Mouse (Mus musculus): ENCODE results near the gene Entpd6. TPM values are rescaled to one million over a fixed set of nuclear protein-coding genes. Genes with fewer than 3 reads are reported as not detected.

Entpd6 gene
- polyA plus RNA-seq, 1 experiment from 2014 or later: 16.3 TPM

DNA sequence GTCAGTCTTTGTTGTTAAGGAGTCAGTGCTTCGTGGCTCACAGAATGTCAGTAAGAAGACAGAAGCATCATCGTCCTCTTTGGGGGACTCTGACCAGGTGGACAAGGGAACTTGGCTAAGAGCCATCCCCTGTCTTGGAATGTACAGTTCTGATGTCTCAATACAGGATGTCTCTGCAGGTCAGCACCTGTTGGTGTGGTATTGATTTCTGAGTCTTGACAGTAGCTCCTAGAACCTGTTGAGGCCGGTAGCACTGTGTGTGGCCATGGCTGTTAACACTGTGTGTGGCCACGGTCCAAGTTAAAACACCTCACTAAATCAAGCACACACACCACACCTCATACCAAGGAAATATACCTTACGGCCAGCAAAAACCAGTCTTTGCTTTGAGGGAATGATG lies 51.8 kb downstream of the Entpd6 start:
- no peak overlapping the region for H3K9ac ChIP-seq (ENCODE audit: low read depth, low read length)
- WGBS: 85% methylated on average over 5 of the region's 5 CpGs
- no peak for ATAC-seq (replicated peaks; ENCODE audit: low FRiP score, low read depth)
- no peak for TF ChIP-seq CTCF (IDR thresholded peaks at IDR 0.05; ENCODE audit: low read depth)
- H3K36me3 ChIP-seq (ENCODE audit: insufficient read depth, low read length): peaks cover 30% of the 10 kb centered on the region
- no peak overlapping the region for H3K27ac ChIP-seq
- DNase-seq (ENCODE audit: low spot score): no peak
- no peaks in the 10 kb centered on the region for H3K27me3 ChIP-seq (ENCODE audit: insufficient read depth, low read length)
- H3K9me3 ChIP-seq (replicated peaks; ENCODE audit: low read length): no peaks in the 10 kb centered on the region
- H3K4me3 ChIP-seq (replicated peaks; ENCODE audit: low read depth, low read length): no peak overlapping the region
- H3K4me2 ChIP-seq (ENCODE audit: low read length): no peak overlapping the region
- H3K4me1 ChIP-seq (replicated peaks; ENCODE audit: insufficient read depth, low read length): no peaks in the 10 kb centered on the region

DNA sequence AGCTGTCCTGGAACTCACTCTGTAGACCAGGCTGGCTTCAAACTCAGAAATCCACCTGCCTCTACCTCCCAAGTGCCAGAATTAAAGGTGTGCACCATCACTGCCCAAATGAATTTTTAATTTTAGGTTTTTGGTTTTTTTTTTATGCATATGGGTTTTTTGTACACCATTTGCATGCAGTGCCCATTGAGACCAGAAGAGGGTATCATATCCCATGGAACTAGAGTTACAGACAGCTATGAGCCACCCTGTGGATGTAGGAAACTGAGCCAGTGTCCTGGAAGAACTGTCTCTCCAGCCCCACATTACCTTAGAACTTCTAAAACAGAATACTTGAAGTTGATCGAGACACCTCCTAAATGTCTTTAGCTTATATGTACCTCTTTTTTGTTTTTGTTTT lies 54.2 kb downstream of the Entpd6 start:
- Histone ChIP-seq H3K36me3 (ENCODE audit: insufficient read depth, low read length) (peaks cover 35% of the 10 kb centered on the region), H3K9me3 (replicated peaks; ENCODE audit: low read length) (no peaks in the 10 kb centered on the region), H3K27ac (no peak overlapping the region), H3K4me1 (replicated peaks; ENCODE audit: insufficient read depth, low read length) (no peaks in the 10 kb centered on the region), H3K9ac (ENCODE audit: low read depth, low read length) (no peak overlapping the region), H3K27me3 (ENCODE audit: insufficient read depth, low read length) (no peaks in the 10 kb centered on the region), H3K4me3 (replicated peaks; ENCODE audit: low read depth, low read length) (no peak overlapping the region), H3K4me2 (ENCODE audit: low read length) (no peak overlapping the region)
- ATAC-seq (replicated peaks; ENCODE audit: low FRiP score, low read depth) (no peak), DNase-seq (ENCODE audit: low spot score) (peak; percentile 48)
- TF ChIP-seq CTCF (IDR thresholded peaks at IDR 0.05; ENCODE audit: low read depth): peak; percentile 67
- 91% methylated on average over 1 of the region's 1 CpGs for WGBS

GRCm38 (mm10) chr2:150808381-150808780 lies 59.5 kb downstream of the Entpd6 start:
- no peak for ATAC-seq (replicated peaks; ENCODE audit: low FRiP score, low read depth)
- Histone ChIP-seq H3K27me3 (ENCODE audit: insufficient read depth, low read length) (no peaks in the 10 kb centered on the region), H3K27ac (no peak overlapping the region), H3K4me3 (replicated peaks; ENCODE audit: low read depth, low read length) (no peak overlapping the region), H3K4me1 (replicated peaks; ENCODE audit: insufficient read depth, low read length) (no peaks in the 10 kb centered on the region), H3K4me2 (ENCODE audit: low read length) (no peak overlapping the region), H3K9ac (ENCODE audit: low read depth, low read length) (no peak overlapping the region), H3K36me3 (ENCODE audit: insufficient read depth, low read length) (peaks cover 58% of the 10 kb centered on the region), H3K9me3 (replicated peaks; ENCODE audit: low read length) (no peaks in the 10 kb centered on the region)
- 80% methylated on average over 6 of the region's 6 CpGs for WGBS
- no peak for TF ChIP-seq CTCF (IDR thresholded peaks at IDR 0.05; ENCODE audit: low read depth)
- DNase-seq (ENCODE audit: low spot score): no peak

DNA sequence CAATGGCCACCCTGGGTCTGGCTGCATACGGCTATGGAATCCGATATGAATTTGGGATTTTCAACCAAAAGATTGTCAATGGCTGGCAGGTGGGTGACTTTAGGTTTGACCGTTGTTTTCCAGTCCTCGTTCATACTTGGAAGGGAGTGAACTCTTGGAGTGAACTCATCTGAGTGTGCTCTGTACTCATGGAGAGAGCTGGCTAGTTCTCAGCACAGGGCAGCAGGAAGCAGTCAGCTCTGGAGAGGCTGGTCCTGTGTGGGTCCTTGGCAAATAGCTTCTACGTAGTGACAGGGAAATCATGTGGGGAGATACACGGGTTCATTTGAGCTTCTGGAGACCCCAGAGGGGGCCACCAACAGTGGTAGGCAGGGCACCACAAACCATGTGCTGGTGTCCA lies 60.0 kb downstream of the Entpd6 start:
- Histone ChIP-seq H3K9me3 (replicated peaks; ENCODE audit: low read length) (no peaks in the 10 kb centered on the region), H3K4me1 (replicated peaks; ENCODE audit: insufficient read depth, low read length) (no peaks in the 10 kb centered on the region), H3K27ac (no peak overlapping the region), H3K27me3 (ENCODE audit: insufficient read depth, low read length) (no peaks in the 10 kb centered on the region), H3K36me3 (ENCODE audit: insufficient read depth, low read length) (peaks cover 62% of the 10 kb centered on the region), H3K9ac (ENCODE audit: low read depth, low read length) (no peak overlapping the region), H3K4me3 (replicated peaks; ENCODE audit: low read depth, low read length) (no peak overlapping the region), H3K4me2 (ENCODE audit: low read length) (no peak overlapping the region)
- DNase-seq (ENCODE audit: low spot score): no peak
- no peak for TF ChIP-seq CTCF (IDR thresholded peaks at IDR 0.05; ENCODE audit: low read depth)
- no peak for ATAC-seq (replicated peaks; ENCODE audit: low FRiP score, low read depth)
- 96% methylated on average over 6 of the region's 6 CpGs for WGBS

- Histone ChIP-seq H3K4me2 (ENCODE audit: low read length) (no peak overlapping the region), H3K36me3 (ENCODE audit: insufficient read depth, low read length) (peaks cover 63% of the 10 kb centered on the region), H3K27me3 (ENCODE audit: insufficient read depth, low read length) (no peaks in the 10 kb centered on the region), H3K9ac (ENCODE audit: low read depth, low read length) (no peak overlapping the region), H3K4me3 (replicated peaks; ENCODE audit: low read depth, low read length) (no peak overlapping the region), H3K4me1 (replicated peaks; ENCODE audit: insufficient read depth, low read length) (no peaks in the 10 kb centered on the region), H3K27ac (no peak overlapping the region), H3K9me3 (replicated peaks; ENCODE audit: low read length) (no peaks in the 10 kb centered on the region)
- DNase-seq (ENCODE audit: low spot score): no peak
- TF ChIP-seq CTCF (IDR thresholded peaks at IDR 0.05; ENCODE audit: low read depth): no peak
- 84% methylated on average over 5 of the region's 5 CpGs for WGBS
- ATAC-seq (replicated peaks; ENCODE audit: low FRiP score, low read depth): no peak
Measured at GRCm38 (mm10) chr2:150810603-150811002, 61.8 kb downstream of the Entpd6 start.

DNA sequence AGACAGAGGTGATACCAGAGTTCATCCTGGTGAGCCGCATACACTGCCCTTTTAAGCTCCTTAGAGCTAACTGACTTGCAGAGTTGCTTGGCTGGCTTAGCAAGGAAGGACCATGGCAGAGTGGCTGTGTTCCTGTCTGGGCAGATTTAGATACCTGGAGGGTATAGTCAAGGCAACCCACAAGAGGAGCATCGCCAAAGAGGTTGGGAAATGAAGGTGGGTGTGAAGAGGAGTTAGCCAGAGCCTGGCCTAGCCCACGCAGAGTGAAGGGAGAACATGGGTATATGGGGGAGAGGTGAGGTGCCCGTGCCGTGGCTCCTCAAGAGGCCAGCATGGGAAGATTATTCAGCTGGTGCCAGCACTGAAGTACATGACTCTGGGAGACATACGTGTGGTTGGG lies 64.0 kb downstream of the Entpd6 start:
- H3K36me3 ChIP-seq (ENCODE audit: insufficient read depth, low read length): peaks cover 66% of the 10 kb centered on the region
- no peak for TF ChIP-seq CTCF (IDR thresholded peaks at IDR 0.05; ENCODE audit: low read depth)
- no peaks in the 10 kb centered on the region for H3K9me3 ChIP-seq (replicated peaks; ENCODE audit: low read length)
- no peaks in the 10 kb centered on the region for H3K4me1 ChIP-seq (replicated peaks; ENCODE audit: insufficient read depth, low read length)
- ATAC-seq (replicated peaks; ENCODE audit: low FRiP score, low read depth) (no peak), DNase-seq (ENCODE audit: low spot score) (no peak)
- H3K4me2 ChIP-seq (ENCODE audit: low read length): no peak overlapping the region
- WGBS: 96% methylated on average over 6 of the region's 6 CpGs
- H3K27ac ChIP-seq: no peak overlapping the region
- H3K9ac ChIP-seq (ENCODE audit: low read depth, low read length): no peak overlapping the region
- H3K27me3 ChIP-seq (ENCODE audit: insufficient read depth, low read length): no peaks in the 10 kb centered on the region
- no peak overlapping the region for H3K4me3 ChIP-seq (replicated peaks; ENCODE audit: low read depth, low read length)

GRCm38 (mm10) chr2:150816676-150817402 lies 68.0 kb downstream of the Entpd6 start:
- no peaks in the 10 kb centered on the region for H3K9me3 ChIP-seq (replicated peaks; ENCODE audit: low read length)
- no peak overlapping the region for H3K4me3 ChIP-seq (replicated peaks; ENCODE audit: low read depth, low read length)
- ATAC-seq (replicated peaks; ENCODE audit: low FRiP score, low read depth) (no peak), DNase-seq (ENCODE audit: low spot score) (no peak)
- H3K9ac ChIP-seq (ENCODE audit: low read depth, low read length): no peak overlapping the region
- no peak overlapping the region for H3K4me2 ChIP-seq (ENCODE audit: low read length)
- WGBS: 94% methylated on average over 18 of the region's 18 CpGs
- no peak for TF ChIP-seq CTCF (IDR thresholded peaks at IDR 0.05; ENCODE audit: low read depth)
- peaks cover 57% of the 10 kb centered on the region for H3K36me3 ChIP-seq (ENCODE audit: insufficient read depth, low read length)
- no peaks in the 10 kb centered on the region for H3K4me1 ChIP-seq (replicated peaks; ENCODE audit: insufficient read depth, low read length)
- no peaks in the 10 kb centered on the region for H3K27me3 ChIP-seq (ENCODE audit: insufficient read depth, low read length)
- H3K27ac ChIP-seq: no peak overlapping the region

Measured in kidney, postnatal 0 days (tissue).